Mouse (Mus musculus) neural tube, embryonic 11.5 days (tissue): ENCODE measurements around the gene Tpm1. TPM values are rescaled to one million over a fixed set of nuclear protein-coding genes. Genes with fewer than 3 reads are reported as not detected.

Experiments
- ATAC-seq: fragments of 200-750 bp; cut with Nextera tagmentation; 2 replicates; pipeline ENCODE4 v1.8.0; 2017; ENCODE audit warnings: moderate number of reproducible peaks, mild to moderate bottlenecking, moderate TSS enrichment, moderate library complexity; ENCODE audit not compliant: insufficient read depth, low FRiP score, low TSS enrichment
- DNase-seq: peaks from one replicate; pipeline ENCODE4 v3.0.0-alpha.2; 2015; ENCODE audit warnings: low spot score
- H3K27ac ChIP-seq: fragments of 300-500 bp; sonication (generic); 2 replicates; pipeline ENCODE4 v1.5.1; 2014; ENCODE audit warnings: low read depth, mild to moderate bottlenecking, low read length
- H3K27me3 ChIP-seq: fragments of 300-500 bp; sonication (generic); 2 replicates; pipeline ENCODE4 v1.6.1; 2014; ENCODE audit warnings: mild to moderate bottlenecking, low read length, mixed read lengths; ENCODE audit not compliant: control insufficient read depth, insufficient read depth
- H3K36me3 ChIP-seq: fragments of 300-500 bp; sonication (generic); 2 replicates; pipeline ENCODE4 v1.6.1; 2014; ENCODE audit warnings: mild to moderate bottlenecking, low read length, moderate library complexity, mixed read lengths; ENCODE audit not compliant: control insufficient read depth, insufficient read depth
- H3K4me1 ChIP-seq: fragments of 300-500 bp; sonication (generic); 2 replicates; pipeline ENCODE4 v1.6.1; 2014; ENCODE audit warnings: low read length, mixed read lengths; ENCODE audit not compliant: control insufficient read depth, insufficient read depth
- H3K4me2 ChIP-seq: fragments of 300-500 bp; sonication (generic); 2 replicates; pipeline ENCODE4 v1.6.1; 2014; ENCODE audit warnings: low read depth, mild to moderate bottlenecking, moderate library complexity
- H3K4me3 ChIP-seq: fragments of 300-500 bp; sonication (generic); 2 replicates; pipeline ENCODE4 v1.5.1; 2014; ENCODE audit warnings: low read depth, low read length
- H3K9ac ChIP-seq: fragments of 300-500 bp; sonication (generic); 2 replicates; pipeline ENCODE4 v1.6.1; 2014; ENCODE audit warnings: mild to moderate bottlenecking, low read length
- H3K9me3 ChIP-seq: fragments of 300-500 bp; sonication (generic); 2 replicates; pipeline ENCODE4 v1.6.1; 2016; ENCODE audit warnings: low read length; ENCODE audit not compliant: control insufficient read depth
- WGBS: fragments of 180-500 bp; shearing (Covaris S2); extraction: QIAGEN DNeasy Blood & Tissue Kit; methylation state at CpG from one replicate; pipeline ENCODE4 v1.1.7; 2014; 5-methylcytosine and 5-hydroxymethylcytosine counted together
- polyA plus RNA-seq: library from polyadenylated mRNA; unstranded; fragments of >200 nt; fragmentation: Nextera tagmentation; extraction: Ambion mirVana; gene quantifications from 2 replicates; pipeline ENCODE4 v1.2.1, GENCODE M21; 2014

The Tpm1 gene
- polyA plus RNA-seq: 364 and 445 TPM in 2 replicates

GRCm38 (mm10) chr9:67049086-67049824, at the start of gene Tpm1:
Gene Tpm1, minus strand, starts transcription at chr9:67049406.
- Histone ChIP-seq H3K27me3 (peaks cover 36% of the 10 kb centered on the region), H3K27ac (peak within 1 kb of the TSS; percentile 14; the same call in 1 of the 2 replicates), H3K9ac (peak within 1 kb of the TSS; percentile 66), H3K4me1 (peaks cover 15% of the 10 kb centered on the region; the same call in 1 of the 2 replicates), H3K36me3 (no peaks in the 10 kb centered on the region), H3K4me3 (peak within 1 kb of the TSS; percentile 57), H3K9me3 (no peaks in the 10 kb centered on the region), H3K4me2 (peak within 1 kb of the TSS; percentile 87)
- DNase-seq (peak; percentile 83), ATAC-seq (peak; percentile 31; the same call in 1 of the 2 replicates)
- under 1% methylated on average over 45 of the region's 51 CpGs for WGBS

- H3K9me3 ChIP-seq: no peaks in the 10 kb centered on the region
- H3K4me3 ChIP-seq: no peak overlapping the region
- H3K4me2 ChIP-seq: no peak overlapping the region
- no peaks in the 10 kb centered on the region for H3K27me3 ChIP-seq
- H3K4me1 ChIP-seq: no peaks in the 10 kb centered on the region
- no peaks in the 10 kb centered on the region for H3K36me3 ChIP-seq
- DNase-seq (no peak), ATAC-seq (no peak)
- 91% methylated on average over 2 of the region's 2 CpGs for WGBS
- H3K9ac ChIP-seq: no peak overlapping the region
- H3K27ac ChIP-seq: no peak overlapping the region
These were observed 45.2 kb upstream of the Tpm1 start for GRCm38 (mm10) chr9:67094371-67094770.

- Histone ChIP-seq H3K9me3 (no peaks in the 10 kb centered on the region), H3K36me3 (no peaks in the 10 kb centered on the region), H3K9ac (no peak overlapping the region), H3K4me3 (no peak overlapping the region), H3K27ac (no peak overlapping the region), H3K4me2 (no peak overlapping the region), H3K4me1 (no peaks in the 10 kb centered on the region), H3K27me3 (no peaks in the 10 kb centered on the region)
- DNase-seq (no peak), ATAC-seq (no peak)
- WGBS: 83% methylated on average over 4 of the region's 4 CpGs
These were observed 43.0 kb upstream of the Tpm1 start for GRCm38 (mm10) chr9:67092210-67092609.

- Histone ChIP-seq H3K4me2 (no peak overlapping the region), H3K9ac (no peak overlapping the region), H3K4me3 (no peak overlapping the region), H3K36me3 (no peaks in the 10 kb centered on the region), H3K27ac (no peak overlapping the region), H3K9me3 (no peaks in the 10 kb centered on the region), H3K27me3 (no peaks in the 10 kb centered on the region), H3K4me1 (no peaks in the 10 kb centered on the region)
- ATAC-seq (no peak), DNase-seq (no peak)
- 66% methylated on average over 7 of the region's 7 CpGs for WGBS
These were observed 42.4 kb upstream of the Tpm1 start for GRCm38 (mm10) chr9:67091598-67091997.

- no peaks in the 10 kb centered on the region for H3K4me1 ChIP-seq
- WGBS: 98% methylated on average over 11 of the region's 11 CpGs
- no peak for DNase-seq
- H3K9ac ChIP-seq: no peak overlapping the region
- H3K27me3 ChIP-seq: no peaks in the 10 kb centered on the region
- no peak overlapping the region for H3K27ac ChIP-seq
- H3K4me3 ChIP-seq: no peak overlapping the region
- H3K9me3 ChIP-seq: no peaks in the 10 kb centered on the region
- H3K4me2 ChIP-seq: no peak overlapping the region
- H3K36me3 ChIP-seq: no peaks in the 10 kb centered on the region
- no peak for ATAC-seq
These were observed 41.9 kb upstream of the Tpm1 start for GRCm38 (mm10) chr9:67091151-67091550.

GRCm38 (mm10) chr9:67090633-67091045, 41.4 kb upstream of the Tpm1 start:
- Histone ChIP-seq H3K9ac (no peak overlapping the region), H3K36me3 (no peaks in the 10 kb centered on the region), H3K4me2 (no peak overlapping the region), H3K9me3 (no peaks in the 10 kb centered on the region), H3K4me1 (no peaks in the 10 kb centered on the region), H3K27ac (no peak overlapping the region), H3K4me3 (no peak overlapping the region), H3K27me3 (no peaks in the 10 kb centered on the region)
- WGBS: 95% methylated on average over 1 of the region's 1 CpGs
- DNase-seq (no peak), ATAC-seq (no peak)

- Histone ChIP-seq H3K9ac (no peak overlapping the region), H3K4me3 (no peak overlapping the region), H3K4me2 (no peak overlapping the region), H3K27ac (no peak overlapping the region), H3K4me1 (no peaks in the 10 kb centered on the region), H3K9me3 (no peaks in the 10 kb centered on the region), H3K36me3 (no peaks in the 10 kb centered on the region), H3K27me3 (no peaks in the 10 kb centered on the region)
- ATAC-seq (no peak), DNase-seq (no peak)
- 89% methylated on average over 5 of the region's 5 CpGs for WGBS
These were observed 40.0 kb upstream of the Tpm1 start for GRCm38 (mm10) chr9:67089167-67089566.

- H3K27me3 ChIP-seq: no peaks in the 10 kb centered on the region
- no peak for DNase-seq
- H3K27ac ChIP-seq: no peak overlapping the region
- ATAC-seq: no peak
- no peaks in the 10 kb centered on the region for H3K9me3 ChIP-seq
- WGBS: 34% methylated on average over 4 of the region's 4 CpGs
- no peaks in the 10 kb centered on the region for H3K36me3 ChIP-seq
- H3K9ac ChIP-seq: no peak overlapping the region
- no peaks in the 10 kb centered on the region for H3K4me1 ChIP-seq
- no peak overlapping the region for H3K4me2 ChIP-seq
- no peak overlapping the region for H3K4me3 ChIP-seq
These were observed 34.6 kb upstream of the Tpm1 start for GRCm38 (mm10) chr9:67083801-67084200.

- ATAC-seq (no peak), DNase-seq (no peak)
- H3K4me1 ChIP-seq: no peaks in the 10 kb centered on the region
- H3K9ac ChIP-seq: no peak overlapping the region
- no peaks in the 10 kb centered on the region for H3K27me3 ChIP-seq
- H3K27ac ChIP-seq: no peak overlapping the region
- H3K9me3 ChIP-seq: no peaks in the 10 kb centered on the region
- H3K36me3 ChIP-seq: no peaks in the 10 kb centered on the region
- WGBS: 75% methylated on average over 5 of the region's 5 CpGs
- no peak overlapping the region for H3K4me2 ChIP-seq
- no peak overlapping the region for H3K4me3 ChIP-seq
These were observed 32.5 kb upstream of the Tpm1 start for GRCm38 (mm10) chr9:67081688-67082087.
